Mouse (Mus musculus): ENCODE results near the gene Ipmk. TPM values are rescaled to one million over a fixed set of nuclear protein-coding genes. Genes with fewer than 3 reads are reported as not detected.

Gene Ipmk
- total and polyA plus RNA-seq, 3 experiments, result 14.7 to 27.1 (median 23.8) TPM

GRCm38 (mm10) chr10:71346722-71347508 is 648 bp upstream of the Ipmk start:
- H3K9me3 ChIP-seq (replicated peaks; ENCODE audit: low read length), result no peaks in the 10 kb centered on the region
- no peaks in the 10 kb centered on the region for H3K27me3 ChIP-seq (replicated peaks)
- H3K4me3 ChIP-seq (replicated peaks in 1 of 3; ENCODE audit: low read depth in 2 of 3, low read length in 2 of 3, poor library complexity in 1 of 3), result peak overlapping the region; percentile 39 to 95 (median 50)
- dilution Hi-C loops (cut with MboI; ENCODE audit: extremely low pct_ligation_motif_present, extremely low pct_unique_long_range_greater_than_20kb, low sequenced_read_pairs), result no loop called here
- DNase-seq (ENCODE audit: extremely low read depth), result peak; percentile 64
- peaks cover 2 to 60% of the 10 kb centered on the region in 2 experiments; a peak in 2 of 4 replicates for H3K4me1 ChIP-seq (ENCODE audit: control insufficient read depth in 1 of 2, insufficient read depth in 2 of 2)
- no peak for TF ChIP-seq BHLHE40 (IDR thresholded peaks at IDR 0.05; ENCODE audit: low read depth, low read length)
- TF ChIP-seq RCOR1 (conservative IDR thresholded peaks at IDR 0.05; ENCODE audit: low read depth, low read length), result no peak
- TF ChIP-seq ELF1 (IDR thresholded peaks at IDR 0.05; ENCODE audit: low read depth, low read length), result 0 out of 2 replicates have a peak, but pooled peaks have one; percentile 49
- TF ChIP-seq MEF2A (IDR thresholded peaks at IDR 0.05; ENCODE audit: borderline replicate concordance, low read depth, low read length), result 0 out of 2 replicates have a peak, but pooled peaks have one; percentile 26
- TF ChIP-seq IRF4 (IDR thresholded peaks at IDR 0.05; ENCODE audit: low read depth, low read length), result 0 out of 2 replicates have a peak, but pooled peaks have one; percentile 49
- TF ChIP-seq SIN3A (IDR thresholded peaks at IDR 0.05; ENCODE audit: low read length), result peak; percentile 71
- no peak for TF ChIP-seq NRF1 (IDR thresholded peaks at IDR 0.05; ENCODE audit: low read depth, low read length)
- peak; percentile 14; the same call in 1 of the 2 replicates for TF ChIP-seq HCFC1 (IDR thresholded peaks at IDR 0.05; ENCODE audit: low read depth, low read length)
- peak in 1 of 2 experiments; percentile 51; a peak in 2 of 4 replicates for TF ChIP-seq CTCF (conservative IDR thresholded peaks at IDR 0.05 in 1 of 2, IDR thresholded peaks at IDR 0.05 in 1 of 2; ENCODE audit: low read depth in 2 of 2, low read length in 2 of 2)
- TF ChIP-seq RAD21 (IDR thresholded peaks at IDR 0.05; ENCODE audit: low read depth, low read length), result peak; percentile 13
- TF ChIP-seq KAT2A (IDR thresholded peaks at IDR 0.05; ENCODE audit: insufficient replicate concordance, low read length), result 0 out of 2 replicates have a peak, but pooled peaks have one; percentile 31
- no peak for TF ChIP-seq GABPA (IDR thresholded peaks at IDR 0.05; ENCODE audit: insufficient replicate concordance, low read depth, low read length)
- no peak for TF ChIP-seq ZKSCAN1 (IDR thresholded peaks at IDR 0.05; ENCODE audit: borderline replicate concordance, low read depth, low read length)
- no peak; the same call in 1 of the 2 replicates for TF ChIP-seq ZMIZ1 (IDR thresholded peaks at IDR 0.05; ENCODE audit: low read depth, low read length)
- no peak for TF ChIP-seq MAZ (IDR thresholded peaks at IDR 0.05; ENCODE audit: low read depth, low read length)
- 0 out of 2 replicates have a peak, but pooled peaks have one; percentile 20 for TF ChIP-seq ETS1 (conservative IDR thresholded peaks at IDR 0.05; ENCODE audit: low read depth, low read length)
- TF ChIP-seq CHD1 (IDR thresholded peaks at IDR 0.05; ENCODE audit: low read depth, low read length), result peak; percentile 78
- TF ChIP-seq UBTF (IDR thresholded peaks at IDR 0.05; ENCODE audit: low read depth, low read length), result no peak
- TF ChIP-seq MXI1 (IDR thresholded peaks at IDR 0.05; ENCODE audit: low read depth, low read length), result no peak; the same call in 1 of the 2 replicates
- peak; percentile 14; the same call in 1 of the 2 replicates for TF ChIP-seq TBP (conservative IDR thresholded peaks at IDR 0.05; ENCODE audit: low read depth, low read length)
- TF ChIP-seq PAX5 (IDR thresholded peaks at IDR 0.05; ENCODE audit: low read length), result no peak
- TF ChIP-seq NELFE (IDR thresholded peaks at IDR 0.05; ENCODE audit: low read depth, low read length), result no peak
- TF ChIP-seq E2F4 (IDR thresholded peaks at IDR 0.05; ENCODE audit: insufficient replicate concordance, low read depth, low read length), result 0 out of 2 replicates have a peak, but pooled peaks have one; percentile 47
- no peak for TF ChIP-seq MYC (IDR thresholded peaks at IDR 0.05; ENCODE audit: low read depth, low read length)
- peak overlapping the region; percentile 66; the same call in 1 of the 2 replicates for H3K9ac ChIP-seq (ENCODE audit: insufficient read depth, low read depth)
- in situ Hi-C loops (cut with MboI; ENCODE audit: low pct_ligation_motif_present, low pct_unique_long_range_greater_than_20kb, low sequenced_read_pairs), result loop anchor here (10.0 kb wide), 1 partner anchor 48 kb away; no protein-coding TSS in a partner anchor
- peaks cover 6 to 30% of the 10 kb centered on the region in 2 experiments for H3K36me3 ChIP-seq (replicated peaks in 1 of 2; ENCODE audit: control insufficient read depth in 1 of 2, insufficient read depth in 1 of 2, low read length in 1 of 2)
- peak overlapping the region; percentile 76 for H3K27ac ChIP-seq (ENCODE audit: insufficient read depth, low read depth)
- peak overlapping the region; percentile 69 for H3K4me2 ChIP-seq (ENCODE audit: insufficient read depth, low read depth, poor library complexity, severe bottlenecking)
- H3K79me2 ChIP-seq (replicated peaks; ENCODE audit: control insufficient read depth, extremely low read depth, insufficient read depth, poor library complexity, severe bottlenecking), result peaks cover 17% of the 10 kb centered on the region
